Mouse (Mus musculus) brain, adult 2 months (tissue): ENCODE results near the gene Celf1.
A peak's percentile ranks its signal among the peaks of the same experiment; 100 is the strongest.

Experiments used
- DNase-seq: peaks from one replicate; pipeline ENCODE4 v3.0.0; 2011; ENCODE audit warnings: low read depth, low spot score

Celf1 gene

DNA sequence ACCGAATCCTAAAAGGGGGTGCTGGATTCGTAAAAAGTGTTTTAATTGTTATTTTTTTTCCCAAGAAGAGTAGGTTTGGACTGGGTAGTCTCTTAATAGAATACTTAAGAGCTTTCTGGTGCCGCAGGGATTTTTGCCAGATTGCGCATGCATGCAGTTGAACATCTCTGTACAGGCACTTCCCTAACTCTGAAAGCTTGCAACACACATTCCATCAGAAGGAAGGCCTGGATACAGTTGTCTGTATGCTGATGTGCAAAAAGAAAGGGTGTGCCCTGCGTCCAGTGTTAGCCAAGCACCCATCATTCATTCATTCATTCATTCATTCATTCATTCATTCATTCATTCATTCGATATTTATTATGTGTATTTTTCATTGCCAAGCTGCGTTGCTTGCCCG is 432 bp upstream of the Celf1 start:
- DNase-seq, result peak; percentile 41

DNA sequence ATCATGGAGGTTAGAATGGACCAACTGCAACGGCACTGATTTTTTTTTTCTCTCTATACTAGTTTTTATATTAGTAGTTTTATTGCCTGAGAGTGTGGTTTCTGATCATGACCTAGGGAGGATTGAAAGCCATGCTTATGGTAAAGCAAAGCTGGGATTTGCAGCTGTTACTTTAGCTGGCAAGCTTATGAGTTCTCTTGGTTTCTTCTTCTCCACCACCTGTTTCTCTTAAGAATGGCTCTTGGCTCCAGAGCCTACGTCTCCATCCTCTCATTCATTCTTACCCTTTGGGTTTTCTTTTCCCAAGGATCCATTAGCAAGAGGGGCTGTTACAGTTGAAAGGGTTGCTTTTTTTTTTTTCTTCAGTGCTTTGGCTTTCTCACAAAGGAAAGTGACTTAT is 1.6 kb downstream of the Celf1 start:
- DNase-seq, result no peak

DNA sequence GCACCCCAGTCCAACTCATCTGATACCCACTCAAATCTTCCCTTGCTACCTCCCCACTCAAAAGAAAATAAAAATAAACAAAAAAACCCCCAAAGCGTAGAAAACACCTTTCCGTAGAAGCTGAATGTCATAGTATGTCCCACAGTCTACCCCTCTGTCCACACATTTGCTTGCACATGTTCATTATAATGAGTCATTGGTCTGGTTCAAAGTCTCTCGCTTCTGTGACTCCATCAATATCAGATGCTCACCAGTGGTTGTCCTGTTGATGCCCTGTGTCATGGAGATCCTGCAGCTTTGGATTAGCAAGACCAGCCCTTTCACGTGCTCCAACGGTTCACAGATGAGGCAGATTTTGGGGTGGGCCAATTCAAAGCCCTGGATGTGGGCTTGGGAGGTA is 10.0 kb downstream of the Celf1 start:
- no peak for DNase-seq

DNA sequence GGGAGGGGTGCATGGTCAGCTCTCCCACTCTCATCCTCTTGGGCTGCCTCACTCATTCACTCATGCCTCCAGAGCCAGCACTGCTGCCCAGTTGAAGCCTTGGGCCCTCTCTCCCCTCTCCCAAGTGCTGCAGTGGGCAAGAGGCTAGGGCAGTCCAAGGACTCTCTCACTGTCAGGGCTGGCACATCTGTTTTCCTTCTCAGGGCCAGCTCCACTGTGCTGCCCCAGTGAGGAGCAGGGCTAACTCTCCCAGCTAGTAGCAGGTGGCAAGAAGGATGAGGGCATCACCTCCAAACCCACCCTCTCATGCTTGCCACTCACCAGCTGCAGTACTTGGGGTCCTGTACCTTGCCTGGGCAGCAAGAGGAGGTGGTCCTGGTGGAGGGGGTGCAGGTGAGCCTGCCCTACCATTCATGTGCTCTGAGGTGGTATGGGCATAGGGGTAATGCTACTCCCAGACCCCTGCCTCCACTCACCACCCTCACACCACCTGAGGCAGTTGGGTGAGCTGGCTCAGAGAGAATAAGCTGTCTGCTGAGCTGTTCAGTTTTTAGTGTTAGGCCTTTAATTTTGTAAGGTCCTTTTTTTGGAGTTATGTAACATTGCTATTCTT is 10.5 kb downstream of the Celf1 start:
- no peak for DNase-seq

DNA sequence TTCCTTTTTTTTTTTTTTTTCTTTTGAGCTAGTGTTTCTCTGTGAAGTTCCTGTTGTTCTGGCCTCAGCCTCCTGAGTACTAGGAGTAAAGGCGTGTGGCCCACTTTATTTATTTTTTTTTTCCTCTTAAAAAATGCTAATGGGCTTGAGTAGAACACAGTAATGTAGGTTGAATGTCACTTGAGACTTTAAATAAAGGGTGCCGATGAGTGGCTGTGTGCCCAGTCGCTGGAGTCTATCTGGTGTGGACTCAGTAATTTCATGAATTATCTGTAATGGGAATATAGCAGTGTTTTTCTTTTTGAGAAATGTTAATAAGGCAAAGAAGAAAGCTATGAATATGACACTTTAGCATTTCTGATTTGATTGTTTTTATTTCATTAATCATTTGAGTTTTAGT is 13.3 kb downstream of the Celf1 start:
- DNase-seq, result no peak

DNA sequence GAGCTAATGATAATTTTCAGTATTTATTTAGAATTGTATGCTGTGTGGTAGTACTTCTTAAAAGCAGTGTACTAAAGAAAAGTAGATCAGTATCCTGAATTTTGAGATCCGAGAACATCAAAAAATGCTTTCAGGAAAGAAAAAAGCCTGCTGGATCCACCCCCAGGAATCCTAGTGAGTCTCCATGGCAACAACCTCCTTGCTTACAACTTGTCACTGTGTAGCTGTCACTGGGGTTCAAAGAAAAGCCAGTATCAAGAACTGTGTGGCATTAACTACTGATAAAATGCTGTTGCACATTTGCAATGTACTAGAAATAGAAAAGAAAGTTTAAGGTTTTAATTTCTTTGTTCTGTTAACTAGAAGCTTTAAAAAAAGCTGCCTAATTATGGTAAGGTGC is 15.9 kb downstream of the Celf1 start:
- peak; percentile 90 for DNase-seq

DNA sequence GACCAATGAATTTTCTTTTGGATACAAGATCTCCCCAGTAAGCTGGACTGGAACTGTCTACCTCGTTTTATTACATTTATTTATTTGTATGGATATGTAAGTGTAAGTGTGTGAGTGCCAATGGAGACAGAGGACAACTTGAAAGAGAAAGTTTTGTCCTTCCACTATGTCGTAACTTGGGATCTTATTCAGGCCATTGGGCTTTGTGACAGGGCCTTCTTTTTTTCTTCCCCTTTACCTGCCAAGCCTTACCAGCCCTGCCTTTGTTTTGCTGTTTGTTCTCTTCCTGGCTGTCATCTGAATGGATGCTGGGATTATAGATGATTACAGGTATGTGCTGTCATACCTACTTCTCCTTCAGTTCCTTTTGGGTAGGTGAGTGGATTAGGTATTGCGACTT is 18.7 kb downstream of the Celf1 start:
- no peak for DNase-seq

DNA sequence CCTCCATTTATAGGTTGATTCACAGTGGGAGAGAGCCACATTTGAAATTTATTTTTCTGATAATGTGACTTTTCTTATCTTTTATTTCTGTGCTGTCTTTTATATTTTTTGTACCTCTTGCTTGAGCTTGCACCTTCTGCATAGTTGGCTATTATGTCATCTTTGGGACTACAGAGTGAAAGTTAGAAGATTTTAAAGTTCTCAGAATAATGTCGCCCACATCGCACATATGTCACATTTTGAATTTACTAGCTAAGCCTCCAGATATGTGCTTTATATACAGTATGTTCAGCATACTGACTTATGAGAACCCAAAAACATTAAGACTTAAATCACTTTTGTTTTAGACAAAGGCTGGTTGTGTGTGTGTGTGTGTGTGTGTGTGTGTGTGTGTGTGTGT is 19.8 kb downstream of the Celf1 start:
- peak; percentile 78 for DNase-seq

DNA sequence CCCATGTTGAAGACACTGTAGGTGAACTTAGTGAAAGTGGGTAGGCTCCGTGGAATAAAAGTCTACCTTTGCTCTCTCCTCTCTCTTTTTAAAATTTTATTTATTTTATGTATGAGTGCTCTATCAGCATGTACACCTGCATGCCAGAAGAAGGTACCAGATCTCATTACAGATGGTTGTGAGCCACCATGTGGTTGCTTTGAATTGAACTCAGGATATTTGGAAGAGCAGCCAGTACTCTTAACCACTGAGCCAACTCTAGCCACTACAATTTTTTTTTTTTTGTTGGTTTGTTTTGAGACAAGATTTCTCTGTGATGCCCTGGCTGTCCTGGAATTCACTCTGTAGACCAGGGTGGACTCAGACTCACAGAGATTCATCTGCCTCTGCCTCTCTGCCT is 23.1 kb downstream of the Celf1 start:
- DNase-seq, result peak; percentile 86

DNA sequence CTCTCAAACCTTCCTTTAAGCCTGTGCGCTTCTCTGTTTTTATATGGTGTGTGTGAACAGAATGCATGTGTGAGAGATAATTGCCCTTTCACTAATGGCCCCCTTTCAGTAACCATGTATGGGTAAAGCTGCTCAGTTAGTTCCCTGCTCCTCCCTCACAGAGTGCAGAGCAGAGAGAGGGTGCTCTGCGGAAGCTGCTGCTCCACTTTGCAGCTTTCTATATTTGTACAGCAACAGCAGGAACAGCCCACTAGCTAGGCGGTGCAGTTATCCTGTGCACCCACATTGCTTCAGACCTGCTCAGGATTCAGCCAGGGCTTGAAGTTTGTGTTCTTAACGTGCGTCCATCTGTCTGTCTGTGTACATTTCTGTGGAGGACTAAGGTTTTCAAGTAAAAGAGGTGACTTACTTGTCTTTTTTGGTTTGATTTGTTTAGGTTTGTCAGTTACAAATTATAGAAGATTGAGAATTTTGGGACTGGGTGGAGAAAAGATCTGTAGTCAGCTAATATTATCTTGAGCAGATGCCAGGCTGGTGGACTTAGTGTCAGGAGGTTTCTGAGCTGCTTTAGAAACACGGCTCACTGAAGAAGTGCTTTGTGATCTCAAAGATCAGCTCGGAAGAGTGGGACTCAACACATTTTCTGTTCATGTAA is 24.8 kb downstream of the Celf1 start:
- DNase-seq, result peak; percentile 96

DNA sequence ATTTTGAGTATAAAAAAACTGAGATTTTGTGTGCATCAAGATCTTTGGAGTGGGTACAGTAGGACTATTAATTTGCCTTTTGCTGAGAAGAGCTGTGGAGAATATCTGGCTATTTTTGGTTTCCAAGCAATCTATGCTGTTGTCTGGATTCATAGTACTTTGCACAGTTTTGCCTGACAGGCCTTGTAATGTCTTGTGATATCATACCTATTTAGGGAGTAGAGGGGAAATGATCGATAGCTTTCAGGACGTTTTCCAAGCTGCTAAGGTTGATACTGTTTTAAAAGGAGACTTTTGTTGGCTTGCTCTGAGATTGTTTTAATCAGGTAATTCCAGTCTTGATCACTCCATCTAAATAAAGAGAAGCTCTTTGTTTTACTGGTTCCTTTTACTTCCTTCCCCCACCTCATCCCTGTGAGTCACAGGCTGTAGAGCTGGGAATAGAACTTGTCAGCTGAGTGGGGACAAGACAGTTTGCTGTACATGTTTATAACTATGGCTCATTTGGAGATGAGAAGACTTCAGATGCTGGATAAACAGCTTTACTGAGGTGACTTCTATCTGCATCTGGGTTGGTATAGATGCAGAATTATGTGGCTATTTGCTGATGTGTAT is 25.4 kb downstream of the Celf1 start:
- DNase-seq, result peak; percentile 91

DNA sequence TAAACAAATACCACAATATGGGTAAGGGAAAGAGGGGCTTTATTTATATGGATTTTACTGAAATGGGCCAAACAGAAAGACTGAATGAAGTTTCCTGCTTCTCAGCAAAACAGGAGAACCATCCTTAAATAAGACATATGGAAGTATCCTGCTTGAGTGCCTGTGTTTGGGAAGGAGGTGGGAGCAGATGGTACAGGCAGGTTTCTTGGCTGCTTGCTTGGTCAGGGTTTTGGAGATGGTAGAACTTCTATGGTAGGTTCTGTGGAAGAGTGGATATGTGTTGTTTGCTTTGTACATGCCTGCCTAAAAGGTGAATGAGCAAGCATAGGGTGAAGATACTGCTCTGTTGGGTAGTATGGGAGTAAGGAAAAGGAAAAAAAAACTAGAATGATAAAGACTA is 30.4 kb downstream of the Celf1 start:
- peak; percentile 98 for DNase-seq

DNA sequence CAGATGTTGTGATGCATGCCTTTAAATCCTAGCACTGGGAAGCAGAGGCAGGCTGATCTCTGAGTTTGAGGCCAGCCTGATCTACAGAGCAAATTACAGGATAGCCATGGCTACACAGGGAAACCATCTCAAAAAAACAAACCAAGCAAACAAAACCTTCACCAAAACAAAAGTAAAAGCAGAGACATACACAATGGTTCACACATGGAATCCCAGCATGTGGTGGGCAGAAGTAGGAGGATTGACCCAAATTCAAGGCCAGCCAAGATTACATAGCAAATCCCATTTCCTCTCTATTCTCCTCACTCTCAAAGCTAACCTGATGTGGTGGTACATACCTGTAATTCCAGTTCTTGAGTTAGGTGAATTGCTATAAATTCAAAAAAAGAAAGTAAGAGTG is 33.9 kb downstream of the Celf1 start:
- peak; percentile 83 for DNase-seq

DNA sequence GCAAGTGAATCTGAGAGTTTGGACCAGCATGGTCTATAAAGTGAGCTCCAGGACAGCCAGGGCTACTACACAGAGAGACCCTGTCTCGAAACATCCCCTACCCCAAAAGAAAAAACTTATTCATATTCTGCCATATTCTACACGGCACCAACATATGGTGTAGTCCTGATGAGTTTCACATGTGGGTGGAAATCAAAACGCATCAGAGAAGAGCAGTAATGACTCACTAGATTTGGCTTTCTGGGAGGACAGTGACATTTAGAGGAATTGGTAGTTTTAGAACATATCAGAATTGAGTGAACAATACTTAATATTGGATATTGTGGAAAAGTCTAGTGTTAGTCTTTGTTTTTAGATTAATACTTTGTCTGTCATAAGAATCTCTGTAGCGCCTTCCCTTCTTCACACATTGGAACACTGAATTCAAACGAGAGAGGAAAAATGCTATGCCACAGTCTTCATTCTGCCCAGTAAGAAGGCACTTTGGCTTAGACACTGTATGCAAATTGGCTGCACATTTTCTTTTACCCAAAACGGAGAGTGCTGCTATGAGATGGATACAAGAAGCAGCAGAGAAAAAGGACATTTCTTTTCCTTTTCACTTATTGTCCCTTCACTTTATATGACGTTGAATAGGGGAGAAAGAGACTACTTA is 35.1 kb downstream of the Celf1 start:
- peak; percentile 84 for DNase-seq

DNA sequence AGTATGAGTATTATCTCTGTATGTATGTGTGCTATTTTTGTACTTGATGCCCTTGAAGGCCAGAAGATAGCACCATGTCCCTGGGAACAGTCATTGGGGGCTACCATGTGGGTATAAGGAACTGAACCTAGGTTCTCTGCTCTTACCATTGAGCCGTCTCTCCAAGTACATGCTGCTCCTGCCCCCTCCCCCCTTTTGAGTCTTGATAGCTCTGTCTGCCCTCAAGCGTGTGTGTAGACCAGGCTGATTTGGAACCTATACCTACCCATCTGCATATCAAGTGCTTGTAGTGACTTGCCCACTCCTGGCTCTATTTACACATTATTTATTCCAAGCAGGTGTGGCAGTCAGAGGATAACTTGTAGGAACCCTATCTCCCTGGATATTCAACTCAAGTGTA is 36.4 kb downstream of the Celf1 start:
- no peak for DNase-seq

DNA sequence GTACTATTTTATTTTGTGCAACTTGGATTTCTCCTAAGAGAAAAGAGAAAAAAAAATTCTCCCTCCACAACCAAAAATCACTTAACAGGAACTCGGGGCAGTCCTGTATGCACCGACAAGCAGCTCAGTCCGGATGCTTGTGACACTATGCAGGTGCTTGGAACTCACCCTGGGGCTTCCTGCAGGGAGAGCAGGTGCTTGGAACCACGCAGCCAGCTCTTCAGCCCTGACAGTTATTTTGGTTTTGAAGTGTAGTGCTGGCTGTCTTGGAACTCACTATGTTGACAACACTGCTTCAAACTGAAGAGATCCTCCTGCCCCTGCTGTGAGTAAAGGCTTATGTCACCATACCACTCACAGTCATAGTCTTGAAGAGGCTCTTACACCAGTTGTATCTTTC is 37.1 kb downstream of the Celf1 start:
- peak; percentile 95 for DNase-seq

DNA sequence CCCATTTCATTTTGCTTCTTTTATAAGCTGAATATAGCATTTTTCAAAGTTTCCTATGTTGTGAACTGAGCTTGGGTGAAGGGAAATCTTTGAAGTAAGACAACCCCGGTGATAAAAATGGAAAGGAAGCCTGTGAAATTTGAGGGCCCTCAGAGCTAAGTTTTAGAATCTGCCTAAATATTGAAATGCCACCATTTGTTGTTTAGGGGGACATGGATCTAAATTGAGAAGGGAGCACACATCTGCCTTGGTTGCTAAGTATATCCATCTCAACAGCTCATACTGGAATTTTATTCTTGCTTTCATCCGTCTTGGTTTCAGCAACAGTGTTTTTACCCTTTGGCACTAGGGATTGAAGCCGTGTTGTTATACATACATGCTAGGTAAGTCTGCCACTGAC is 45.9 kb downstream of the Celf1 start:
- peak; percentile 70 for DNase-seq

DNA sequence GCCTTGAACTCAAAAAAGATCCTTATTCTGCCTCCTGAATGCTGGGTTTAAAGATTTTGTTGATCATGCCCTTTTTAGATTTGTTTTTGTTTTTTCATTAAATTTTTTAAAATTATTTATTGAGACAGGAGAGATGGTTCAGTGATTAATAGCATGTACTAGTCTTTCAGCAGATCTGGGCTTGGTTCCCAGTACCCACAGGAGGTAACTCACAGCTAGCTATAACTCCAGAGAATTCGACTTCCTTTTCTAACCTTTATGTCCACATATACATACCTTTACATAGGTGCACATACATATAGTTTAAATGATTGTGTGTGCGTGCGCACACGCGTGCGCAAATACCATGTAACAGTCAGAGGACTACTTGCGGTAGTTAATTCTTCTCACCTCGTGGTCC is 68.4 kb downstream of the Celf1 start:
- DNase-seq, result peak; percentile 45

DNA sequence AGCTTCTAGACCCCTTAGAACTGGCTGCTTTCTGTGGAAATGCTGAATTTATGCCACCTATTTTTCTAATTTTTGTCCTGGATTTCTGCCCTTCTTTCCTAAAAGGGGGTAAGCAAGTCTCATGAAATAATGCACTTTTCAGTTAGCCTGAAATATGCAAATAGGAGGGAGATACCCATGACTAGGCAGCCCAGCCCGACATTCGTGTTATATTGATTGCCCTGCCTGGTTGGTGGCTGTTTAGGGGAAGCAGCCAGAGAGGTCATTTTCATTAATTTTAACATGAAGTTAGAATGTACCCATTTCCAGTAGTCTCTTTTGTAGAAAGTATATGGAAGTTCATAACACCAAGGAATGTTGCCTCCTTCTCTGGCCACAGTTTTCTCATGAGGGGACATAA is 73.7 kb downstream of the Celf1 start:
- no peak for DNase-seq

DNA sequence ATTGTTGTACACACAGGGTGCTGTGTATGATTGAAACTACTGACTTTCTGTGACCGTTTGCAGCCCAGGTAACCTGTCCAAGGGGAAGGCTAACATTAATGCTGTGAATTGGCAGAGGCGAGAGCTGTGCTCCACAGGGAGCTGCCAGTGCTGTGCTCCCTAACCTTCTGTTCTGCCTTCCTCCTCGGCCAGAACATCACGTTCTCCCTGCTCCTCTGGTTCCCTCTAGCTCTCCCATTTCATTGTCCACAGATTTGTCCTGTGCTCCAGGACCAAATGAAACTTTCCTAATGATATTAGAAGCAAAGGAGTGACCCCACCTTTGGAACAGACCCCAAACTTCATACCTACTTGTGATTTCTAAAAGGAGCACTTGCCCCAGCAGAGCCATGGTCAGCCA is 75.2 kb downstream of the Celf1 start:
- peak; percentile 92 for DNase-seq

DNA sequence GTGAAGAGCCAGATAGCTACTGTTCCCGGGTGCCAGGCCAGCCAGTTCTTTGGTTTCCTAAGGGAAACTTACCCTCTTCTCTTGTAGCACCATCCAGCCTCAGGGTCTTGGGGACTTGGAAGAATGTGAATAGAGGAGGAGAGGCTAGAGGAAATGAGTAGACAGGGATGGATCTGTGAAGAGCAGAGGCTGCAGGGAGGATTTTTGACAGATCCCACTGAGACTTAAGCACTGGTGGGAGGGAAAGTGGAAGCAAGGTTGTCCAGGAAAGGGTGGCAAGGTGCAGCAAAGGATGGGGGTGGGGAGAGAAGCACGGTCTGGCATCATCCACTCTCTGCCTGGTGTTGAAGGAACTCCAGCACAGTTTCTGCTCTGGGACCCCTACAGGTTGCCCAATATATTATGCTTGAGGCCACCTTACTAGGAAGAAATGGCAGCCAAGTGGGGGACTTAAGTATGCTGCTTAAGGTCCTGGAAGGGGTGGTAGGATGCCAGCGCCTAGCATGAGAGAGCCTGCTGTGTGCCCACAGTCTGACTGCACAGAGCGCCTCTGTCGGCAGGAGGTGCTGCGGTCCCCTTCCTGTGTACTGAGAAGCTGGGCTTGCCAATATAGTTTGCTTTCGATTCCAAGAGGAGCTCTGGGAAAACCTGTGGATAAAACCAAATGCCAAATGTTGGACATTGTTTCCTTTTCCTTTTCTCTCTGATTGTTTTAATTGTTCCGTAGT is 78.0 kb downstream of the Celf1 start:
- peak; percentile 73 for DNase-seq

DNA sequence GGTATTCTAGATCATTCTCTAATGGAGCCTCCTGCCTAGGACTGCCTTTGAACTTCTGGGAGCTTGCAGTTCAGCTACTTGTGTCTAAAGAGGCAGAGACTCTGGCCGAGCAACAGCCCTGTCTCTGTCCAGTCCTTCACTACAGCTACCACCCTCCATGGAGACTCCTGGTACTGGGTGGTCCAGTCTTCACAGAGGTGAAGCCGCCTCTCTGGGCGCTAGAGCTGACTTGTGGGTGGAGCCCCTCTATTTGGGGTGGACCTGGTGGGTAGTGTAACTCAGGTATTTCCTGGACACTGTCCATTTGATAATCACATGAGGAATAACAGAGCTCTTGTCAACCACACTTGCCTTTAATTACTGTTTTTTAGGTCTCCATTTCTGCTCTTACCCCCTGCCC is 79.7 kb downstream of the Celf1 start:
- no peak for DNase-seq
